Mouse (Mus musculus) lung, embryonic 14.5 days (tissue): Measurements from ENCODE around the gene Plekha5. TPM values are rescaled to one million over a fixed set of nuclear protein-coding genes. Genes with fewer than 3 reads are reported as not detected.
"Not testable (repeated sequence)": the region's sequence is repeated elsewhere in the genome, so short reads cannot be mapped to it uniquely, and the experiment has no call there.

ENCODE experiments used
- ATAC-seq: fragments of 200-750 bp; cut with Nextera tagmentation; 2 replicates; pipeline ENCODE4 v1.8.0; 2017; ENCODE audit warnings: mild to moderate bottlenecking, moderate TSS enrichment, moderate library complexity; ENCODE audit not compliant: insufficient read depth
- DNase-seq: peaks from one replicate; pipeline ENCODE4 v3.0.0-alpha.2; 2015
- H3K27ac ChIP-seq: fragments of 300-500 bp; sonication (generic); 2 replicates; pipeline ENCODE4 v1.5.1; 2014; ENCODE audit warnings: low read depth, mild to moderate bottlenecking, moderate library complexity
- H3K27me3 ChIP-seq: fragments of 300-500 bp; sonication (generic); 2 replicates; pipeline ENCODE4 v1.6.1; 2014; ENCODE audit warnings: low read length, control low read depth; ENCODE audit not compliant: insufficient read depth
- H3K36me3 ChIP-seq: fragments of 300-500 bp; sonication (generic); 2 replicates; pipeline ENCODE4 v1.6.1; 2014; ENCODE audit warnings: control low read depth; ENCODE audit not compliant: insufficient read depth
- H3K4me1 ChIP-seq: fragments of 300-500 bp; sonication (generic); 2 replicates; pipeline ENCODE4 v1.6.1; 2014; ENCODE audit warnings: antibody characterized with exemption, control low read depth; ENCODE audit not compliant: insufficient read depth
- H3K4me2 ChIP-seq: fragments of 300-500 bp; sonication (generic); 2 replicates; pipeline ENCODE4 v1.6.1; 2014; ENCODE audit warnings: mild to moderate bottlenecking
- H3K4me3 ChIP-seq: fragments of 300-500 bp; sonication (generic); 2 replicates; pipeline ENCODE4 v1.5.1; 2014; ENCODE audit warnings: low read depth, low read length
- H3K9ac ChIP-seq: fragments of 300-500 bp; sonication (generic); 2 replicates; pipeline ENCODE4 v1.6.1; 2014
- H3K9me3 ChIP-seq: fragments of 300-500 bp; sonication (generic); 2 replicates; pipeline ENCODE4 v1.6.1; 2016; ENCODE audit warnings: low read depth, low read length, control low read depth
- CTCF ChIP-seq: IDR thresholded peaks from 2 replicates; pipeline ENCODE4 v1.5.1; 2016; ENCODE audit warnings: antibody characterized with exemption, low read depth
- WGBS: fragments of 180-500 bp; shearing (Covaris S2); extraction: QIAGEN DNeasy Blood & Tissue Kit; methylation state at CpG from one replicate; pipeline ENCODE4 v1.1.7; 2014; 5-methylcytosine and 5-hydroxymethylcytosine counted together
- polyA plus RNA-seq: library from polyadenylated mRNA; unstranded; fragments of >200 nt; fragmentation: Nextera tagmentation; extraction: Ambion mirVana; gene quantifications from 2 replicates; pipeline ENCODE4 v1.2.1, GENCODE M21; 2014

The Plekha5 gene
- polyA plus RNA-seq, 1 experiment from 2014 or later, result 54.3 TPM

- no peak for ATAC-seq
- DNase-seq, result no peak
- Histone ChIP-seq H3K27ac (no peak overlapping the region), H3K27me3 (no peaks in the 10 kb centered on the region), H3K36me3 (peaks cover 65% of the 10 kb centered on the region), H3K9ac (no peak overlapping the region), H3K9me3 (no peaks in the 10 kb centered on the region), H3K4me3 (no peak overlapping the region), H3K4me2 (no peak overlapping the region), H3K4me1 (no peaks in the 10 kb centered on the region)
- no peak for TF ChIP-seq CTCF
- 85% methylated on average over 3 of the region's 3 CpGs for WGBS
These were observed 151.1 kb downstream of the Plekha5 start for GRCm38 (mm10) chr6:140574943-140575342.

- no peaks in the 10 kb centered on the region for H3K4me1 ChIP-seq
- no peak overlapping the region for H3K4me3 ChIP-seq
- no peak overlapping the region for H3K4me2 ChIP-seq
- H3K9me3 ChIP-seq, result no peaks in the 10 kb centered on the region
- no peak overlapping the region for H3K27ac ChIP-seq
- no peak for TF ChIP-seq CTCF
- H3K27me3 ChIP-seq, result no peaks in the 10 kb centered on the region
- ATAC-seq, result no peak
- peaks cover 65% of the 10 kb centered on the region for H3K36me3 ChIP-seq
- 61% methylated on average over 8 of the region's 8 CpGs for WGBS
- no peak for DNase-seq
- H3K9ac ChIP-seq, result no peak overlapping the region
These were observed 152.3 kb downstream of the Plekha5 start for GRCm38 (mm10) chr6:140576133-140576532.

GRCm38 (mm10) chr6:140576961-140577821 lies 153.3 kb downstream of the Plekha5 start:
- Histone ChIP-seq H3K36me3 (peaks cover 61% of the 10 kb centered on the region), H3K4me3 (no peak overlapping the region), H3K9ac (no peak overlapping the region), H3K4me2 (no peak overlapping the region), H3K27ac (peak overlapping the region; percentile 27; the same call in 1 of the 2 replicates), H3K4me1 (no peaks in the 10 kb centered on the region), H3K27me3 (no peaks in the 10 kb centered on the region), H3K9me3 (no peaks in the 10 kb centered on the region)
- WGBS, result 43% methylated on average over 18 of the region's 18 CpGs
- peak; percentile 92 for ATAC-seq
- DNase-seq, result peak; percentile 82
- peak; percentile 31 for TF ChIP-seq CTCF

GRCm38 (mm10) chr6:140577822-140578170 lies 153.9 kb downstream of the Plekha5 start:
- Histone ChIP-seq H3K4me3 (no peak overlapping the region), H3K4me1 (no peaks in the 10 kb centered on the region), H3K27ac (no peak overlapping the region), H3K9me3 (no peaks in the 10 kb centered on the region), H3K9ac (no peak overlapping the region), H3K27me3 (no peaks in the 10 kb centered on the region), H3K4me2 (no peak overlapping the region), H3K36me3 (peaks cover 61% of the 10 kb centered on the region)
- TF ChIP-seq CTCF, result no peak
- DNase-seq (no peak), ATAC-seq (no peak)
- WGBS, result 89% methylated on average over 4 of the region's 4 CpGs

- not testable (repeated sequence) for H3K4me1 ChIP-seq, H3K9ac ChIP-seq, DNase-seq, H3K4me3 ChIP-seq, ATAC-seq, H3K4me2 ChIP-seq, H3K27ac ChIP-seq, H3K9me3 ChIP-seq, H3K27me3 ChIP-seq
- peaks cover 59% of the 10 kb centered on the region for H3K36me3 ChIP-seq
These were observed 155.1 kb downstream of the Plekha5 start for GRCm38 (mm10) chr6:140578985-140579384.

- no peak for ATAC-seq
- Histone ChIP-seq H3K4me2 (no peak overlapping the region), H3K4me1 (no peaks in the 10 kb centered on the region), H3K4me3 (no peak overlapping the region), H3K27me3 (no peaks in the 10 kb centered on the region), H3K9me3 (no peaks in the 10 kb centered on the region), H3K27ac (no peak overlapping the region), H3K36me3 (peaks cover 52% of the 10 kb centered on the region), H3K9ac (no peak overlapping the region)
- DNase-seq, result no peak
- 82% methylated on average over 4 of the region's 4 CpGs for WGBS
- no peak for TF ChIP-seq CTCF
These were observed 156.3 kb downstream of the Plekha5 start for GRCm38 (mm10) chr6:140580170-140580569.

GRCm38 (mm10) chr6:140586714-140587259 lies 162.9 kb downstream of the Plekha5 start:
- Histone ChIP-seq H3K4me3 (no peak overlapping the region), H3K27me3 (no peaks in the 10 kb centered on the region), H3K4me2 (no peak overlapping the region), H3K9me3 (no peaks in the 10 kb centered on the region), H3K36me3 (peaks cover 75% of the 10 kb centered on the region), H3K4me1 (no peaks in the 10 kb centered on the region), H3K27ac (no peak overlapping the region), H3K9ac (no peak overlapping the region)
- no peak; the same call in 1 of the 2 replicates for ATAC-seq
- 74% methylated on average over 8 of the region's 8 CpGs for WGBS
- no peak for TF ChIP-seq CTCF
- DNase-seq, result no peak
